Mouse (Mus musculus): Measurements from ENCODE around the gene Gm10031.
"Not testable (repeated sequence)": the region's sequence is repeated elsewhere in the genome, so short reads cannot be mapped to it uniquely, and the experiment has no call there.

The Gm10031 gene

DNA sequence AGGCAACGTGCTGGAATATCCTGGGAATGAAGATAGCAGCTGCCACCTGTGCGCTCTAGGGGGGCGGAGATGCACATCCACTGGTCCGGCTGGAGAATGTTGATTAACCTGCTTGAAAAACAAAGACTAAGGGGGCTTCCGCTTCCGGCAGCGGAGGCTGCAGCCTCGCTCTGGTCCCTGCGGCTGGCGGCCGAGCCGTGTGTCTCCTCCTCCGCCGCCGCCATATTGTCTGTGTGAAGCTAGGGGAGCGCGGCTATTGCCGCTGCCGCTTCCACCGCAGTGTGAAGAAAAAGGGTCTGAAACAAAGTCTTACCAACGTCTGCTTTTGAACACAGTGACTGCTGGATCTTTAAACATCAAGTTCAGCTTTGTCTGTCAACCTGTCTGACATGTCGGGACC is at the start of gene Gm10031:
Gm10031 (plus strand) TSS at position 171 of the 400 bp plus-strand sequence.
- DNase-seq (ENCODE audit: low spot score in 2 of 2) = not testable (repeated sequence)

DNA sequence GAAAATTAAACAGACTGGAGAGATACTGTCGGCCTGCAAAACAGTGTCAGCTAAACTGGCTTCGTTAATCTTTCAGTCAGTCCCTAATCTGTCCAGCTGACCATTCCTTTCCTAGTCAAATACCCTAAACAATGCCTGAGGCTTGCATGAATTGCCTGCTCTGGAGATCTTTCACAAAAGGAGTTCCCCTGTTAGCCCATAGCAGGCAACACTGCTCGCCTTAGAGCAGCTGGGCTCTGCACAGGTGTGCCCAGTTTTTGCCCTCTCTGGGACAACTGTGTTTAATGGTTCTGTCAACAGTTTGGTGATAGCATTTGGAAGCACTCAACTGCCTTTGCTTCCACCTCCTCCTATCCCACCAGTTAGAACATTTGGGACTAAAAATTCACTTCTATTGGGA is 49.0 kb upstream of the Gm10031 start:
- no peak for DNase-seq (ENCODE audit: low spot score in 2 of 2)

- DNase-seq (ENCODE audit: low spot score in 2 of 2) = no peak
Measured at GRCm38 (mm10) chr1:156476016-156476415, 47.8 kb upstream of the Gm10031 start.

DNA sequence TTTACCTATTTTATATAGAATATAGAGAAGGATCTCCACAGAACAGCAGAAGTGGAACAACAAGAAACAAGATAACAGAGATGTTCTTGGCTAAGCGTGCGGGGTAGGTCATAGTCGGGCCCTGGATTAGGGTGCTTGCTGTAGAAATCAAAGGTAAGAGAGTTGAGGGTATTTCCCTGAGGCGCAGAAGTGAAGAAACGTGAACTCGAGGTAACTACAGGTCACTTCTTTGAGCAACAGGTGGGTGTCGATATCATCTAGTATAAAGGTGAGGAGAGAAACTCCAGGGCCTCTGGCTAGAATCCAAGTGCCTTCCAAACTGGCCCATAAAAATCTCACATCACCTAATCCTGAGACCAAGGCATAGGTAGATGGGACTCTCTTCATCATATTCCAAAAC is 47.3 kb upstream of the Gm10031 start:
- DNase-seq (ENCODE audit: low spot score in 2 of 2) = no peak

DNA sequence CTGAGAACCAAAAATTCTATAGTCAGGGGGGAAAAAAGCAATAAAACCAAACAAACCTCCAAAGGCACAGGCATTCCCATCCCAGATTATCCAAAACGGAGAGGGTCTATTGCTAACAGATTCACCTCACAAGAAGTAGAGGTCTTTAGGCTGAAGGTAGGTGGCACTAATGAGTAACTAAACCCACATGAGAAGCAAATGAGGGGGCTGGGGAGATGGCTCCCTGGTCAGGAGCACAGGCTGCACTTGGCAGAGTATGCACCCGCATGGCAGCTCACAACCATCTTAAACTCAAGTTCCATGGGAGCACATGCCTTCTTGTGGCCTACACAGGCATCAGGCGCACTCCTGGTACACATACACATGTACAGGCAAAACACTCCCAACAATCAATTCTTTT is 42.0 kb upstream of the Gm10031 start:
- no peak for DNase-seq (ENCODE audit: low spot score in 2 of 2)

GRCm38 (mm10) chr1:156487498-156487897 is 36.3 kb upstream of the Gm10031 start:
- DNase-seq (ENCODE audit: low spot score in 2 of 2) = no peak

DNA sequence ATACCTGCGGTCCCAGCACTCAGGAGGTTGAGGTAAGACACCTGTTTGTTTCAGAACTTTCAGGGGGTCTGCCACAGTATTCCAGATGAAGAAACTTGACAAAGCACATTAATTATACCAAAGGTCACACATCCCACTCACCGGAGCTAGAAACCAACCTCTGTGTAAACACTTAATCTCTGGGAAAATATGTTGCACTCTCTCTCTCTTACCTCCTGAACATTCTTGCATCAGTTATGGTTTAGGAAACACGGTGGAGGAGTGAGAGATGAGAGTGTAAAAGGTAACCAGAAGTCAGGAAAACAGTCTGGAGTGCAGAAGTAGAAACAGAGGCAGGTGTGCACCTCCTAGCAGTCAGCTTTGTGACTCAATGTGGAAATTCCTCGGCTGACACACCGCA is 35.8 kb upstream of the Gm10031 start:
- no peak for DNase-seq (ENCODE audit: low spot score in 2 of 2)

DNA sequence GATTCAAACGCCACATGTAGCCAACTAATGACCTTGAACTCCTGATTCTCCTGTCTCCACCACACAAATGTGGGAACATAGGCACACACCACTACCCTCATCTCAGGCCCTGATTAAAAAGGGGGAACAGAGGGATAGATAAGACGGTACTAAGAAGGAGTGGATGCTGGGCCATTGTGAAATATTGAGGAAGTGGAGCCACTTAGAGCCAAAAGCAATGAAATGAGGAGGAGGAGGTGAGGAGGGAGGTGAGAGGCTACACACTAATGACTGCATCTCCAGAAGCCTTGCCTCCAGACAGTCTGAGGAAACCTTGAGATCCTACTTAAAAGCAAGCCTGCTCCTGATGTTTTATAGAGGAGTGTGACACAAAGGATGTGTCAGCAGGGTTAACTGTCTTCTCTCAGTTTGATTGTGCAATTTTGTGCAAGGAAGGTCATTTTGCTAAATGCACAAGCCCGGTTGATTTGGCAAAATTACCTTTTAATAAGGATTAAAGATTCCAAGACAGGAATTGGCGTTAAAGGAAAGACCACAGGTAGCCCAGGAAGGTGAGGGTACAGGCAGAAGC is 32.5 kb upstream of the Gm10031 start:
- no peak for DNase-seq (ENCODE audit: low spot score in 2 of 2)

- no peak for DNase-seq (ENCODE audit: low spot score in 2 of 2)
Measured at GRCm38 (mm10) chr1:156495025-156495424, 28.8 kb upstream of the Gm10031 start.

GRCm38 (mm10) chr1:156496910-156497309 is 26.9 kb upstream of the Gm10031 start:
- DNase-seq (ENCODE audit: low spot score in 2 of 2) = no peak

DNA sequence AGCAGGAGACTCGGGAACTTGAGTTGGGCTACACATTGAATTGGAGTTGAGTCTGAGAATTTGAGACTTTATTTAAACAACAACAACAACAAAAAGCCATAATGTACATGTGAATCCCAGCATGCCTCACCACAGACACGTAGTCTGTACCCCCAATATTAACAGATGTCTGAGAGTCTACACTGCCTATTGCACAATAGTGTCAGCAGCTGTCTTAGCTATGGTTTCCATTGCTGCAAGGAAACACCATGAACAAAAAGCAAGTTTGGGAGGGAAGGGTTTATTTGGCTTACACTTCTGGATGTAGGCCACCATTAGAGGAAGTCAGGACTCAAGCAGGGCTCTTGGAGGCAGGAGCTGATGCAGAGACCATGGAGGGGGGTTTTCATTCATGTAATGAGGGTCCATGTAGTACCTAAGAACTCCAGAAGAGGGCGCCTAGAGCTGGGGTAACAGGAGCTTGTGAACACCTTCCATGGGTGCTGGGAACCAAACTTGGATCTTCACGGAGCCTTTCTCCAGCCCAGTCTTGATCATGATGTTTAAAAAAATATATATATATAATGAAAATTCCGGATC is 18.8 kb upstream of the Gm10031 start:
- no peak for DNase-seq (ENCODE audit: low spot score in 2 of 2)

DNA sequence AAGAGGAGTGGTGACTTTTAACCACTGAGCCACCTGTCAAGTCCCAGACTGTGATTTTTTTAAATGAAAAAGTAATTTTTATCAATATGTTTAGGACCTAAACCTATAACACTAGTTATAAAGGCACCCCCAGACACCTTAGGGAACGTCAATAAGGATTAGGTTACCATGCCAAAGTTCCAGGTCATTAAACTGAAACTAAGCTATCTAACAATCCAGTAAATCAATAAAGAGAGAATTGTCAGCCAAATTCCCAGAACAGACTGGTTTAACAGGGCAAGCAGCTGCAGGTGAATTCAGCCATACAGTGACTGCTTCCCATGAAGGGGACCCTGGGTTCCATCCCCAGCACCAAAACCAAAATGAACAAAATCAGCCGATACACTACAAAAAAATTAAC is 17.9 kb upstream of the Gm10031 start:
- no peak for DNase-seq (ENCODE audit: low spot score in 2 of 2)

DNA sequence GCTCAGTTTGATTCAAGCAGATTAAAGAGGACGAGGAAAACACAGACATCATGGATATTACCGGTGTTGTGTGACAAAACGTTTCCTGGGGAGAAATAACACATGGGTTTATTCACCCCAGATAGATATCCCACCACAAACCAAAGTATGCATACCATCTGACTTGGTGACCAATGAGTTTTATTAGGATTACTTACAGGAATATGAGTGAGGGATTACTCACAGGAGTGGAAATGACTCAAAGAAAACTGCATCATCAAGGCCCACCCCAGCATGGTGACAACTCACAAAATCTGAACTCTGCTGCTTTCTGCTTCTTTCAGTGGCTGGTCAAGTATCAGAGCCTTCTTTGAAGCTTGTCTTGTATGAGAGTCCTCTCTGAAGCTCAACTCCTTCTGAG is 16.1 kb upstream of the Gm10031 start:
- DNase-seq (ENCODE audit: low spot score in 2 of 2) = no peak

- DNase-seq (ENCODE audit: low spot score in 2 of 2) = no peak
Measured at GRCm38 (mm10) chr1:156520136-156520780, 3.6 kb upstream of the Gm10031 start.

DNA sequence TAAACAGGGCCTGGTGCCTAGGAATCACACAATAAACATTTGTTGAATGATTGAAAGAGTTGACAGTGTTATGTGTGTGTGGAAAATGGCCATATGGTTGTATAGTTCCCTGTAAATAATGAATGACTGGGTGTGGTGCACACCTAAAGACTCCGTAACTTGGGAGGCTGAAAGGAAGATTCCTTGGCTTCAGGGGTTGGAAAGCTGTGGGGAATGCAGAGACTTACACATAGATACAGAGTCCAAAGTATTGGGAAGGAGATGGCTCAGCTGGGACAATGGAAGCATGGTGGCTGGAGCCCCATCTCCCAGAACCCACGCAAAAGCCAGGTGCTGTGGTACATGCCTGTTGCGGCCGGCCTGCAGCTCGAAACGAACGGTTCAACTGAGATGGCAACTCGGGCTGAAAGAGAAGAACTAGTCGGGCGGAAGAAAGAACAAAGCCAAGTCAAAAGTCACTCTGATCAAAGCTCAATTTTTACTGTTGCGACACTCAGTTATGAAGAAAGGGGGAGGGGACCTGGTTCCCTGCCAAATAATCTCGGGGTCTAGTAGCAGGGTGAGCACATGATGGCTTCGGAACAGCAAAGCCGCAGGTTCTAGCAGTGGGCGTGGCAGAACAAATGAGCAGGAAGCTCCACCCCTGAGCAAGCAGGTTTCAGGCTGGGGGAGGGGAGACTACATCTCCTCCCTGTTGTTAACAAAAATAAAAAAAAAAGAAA is 1.9 kb upstream of the Gm10031 start:
- DNase-seq (ENCODE audit: low spot score in 2 of 2) = peak in 1 of 2 experiments; percentile 7

DNA sequence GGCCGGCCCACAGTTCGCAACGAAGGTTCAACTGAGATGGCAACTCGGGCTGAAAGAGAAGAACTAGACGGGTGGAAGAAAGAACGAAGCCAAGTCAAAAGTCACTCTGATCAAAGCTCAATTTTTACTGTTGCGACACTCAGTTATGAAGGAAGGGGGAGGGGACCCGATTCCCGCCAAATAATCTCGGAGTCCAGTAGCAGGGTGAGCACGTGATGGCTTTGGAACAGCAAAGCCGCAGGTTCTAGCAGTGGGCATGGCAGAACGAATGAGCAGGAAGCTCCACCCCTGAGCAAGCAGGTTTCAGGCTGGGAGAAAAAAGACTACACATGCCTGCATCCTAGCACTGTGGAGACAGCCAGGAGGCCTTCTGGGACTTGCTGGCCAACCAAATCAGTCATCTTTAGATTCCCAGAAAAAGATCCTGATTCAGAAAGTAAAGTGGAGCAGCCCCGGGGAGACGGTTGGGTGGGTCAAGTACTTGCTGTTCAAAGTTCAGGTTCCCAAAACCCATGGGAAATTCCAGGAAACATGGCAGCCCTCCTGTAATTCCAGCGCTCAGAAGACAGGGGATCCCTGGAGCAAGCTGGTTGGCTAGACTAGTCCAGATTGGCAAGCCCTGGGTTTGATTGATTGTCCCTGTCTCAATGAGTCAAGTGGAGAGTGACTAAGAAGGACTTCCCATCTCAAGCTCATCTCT is 8.8 kb downstream of the Gm10031 start:
- DNase-seq (ENCODE audit: low spot score in 2 of 2) = not testable (repeated sequence)

- DNase-seq (ENCODE audit: low spot score in 2 of 2) = no peak
Measured at GRCm38 (mm10) chr1:156533483-156533882, 9.7 kb downstream of the Gm10031 start.

DNA sequence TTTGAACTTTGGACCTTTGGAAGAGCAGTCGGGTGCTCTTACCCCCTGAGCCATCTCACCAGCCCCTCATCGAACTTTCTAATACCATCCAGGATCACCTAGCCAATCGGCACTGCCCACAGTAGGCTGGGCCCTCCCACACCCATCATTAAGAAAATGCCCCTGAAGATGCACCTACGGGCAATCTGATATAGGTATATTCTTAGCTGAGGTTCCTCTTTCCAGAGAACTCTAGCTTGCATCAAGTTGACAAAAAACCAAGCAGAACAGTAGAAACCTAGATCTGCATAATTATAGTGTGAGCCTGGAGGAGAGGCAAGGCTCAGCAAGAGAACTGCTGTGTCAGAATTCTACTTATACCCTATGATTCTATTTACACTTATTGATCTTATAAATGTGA is 10.1 kb downstream of the Gm10031 start:
- DNase-seq (ENCODE audit: low spot score in 2 of 2) = no peak

GRCm38 (mm10) chr1:156537031-156537430 is 13.2 kb downstream of the Gm10031 start:
- no peak for DNase-seq (ENCODE audit: low spot score in 2 of 2)

GRCm38 (mm10) chr1:156537701-156538100 is 13.9 kb downstream of the Gm10031 start:
- no peak for DNase-seq (ENCODE audit: low spot score in 2 of 2)

DNA sequence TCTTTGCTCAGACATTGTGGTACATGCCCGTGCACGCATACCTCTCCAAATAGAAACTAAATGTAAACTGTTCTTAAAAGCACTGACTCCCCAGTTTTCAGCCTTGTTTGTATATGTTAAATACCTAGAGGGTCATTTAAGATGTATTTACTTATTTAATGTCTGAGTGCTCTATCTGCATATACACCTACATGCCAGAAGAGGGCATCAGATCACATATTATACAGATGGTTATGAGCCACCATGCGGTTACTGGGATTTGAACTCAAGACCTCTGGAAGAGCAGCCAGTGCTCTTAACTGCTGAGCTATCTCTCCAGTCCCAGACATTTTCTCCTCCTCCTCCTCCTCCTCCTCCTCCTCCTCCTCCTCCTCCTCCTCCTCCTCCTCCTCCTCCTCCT is 14.6 kb downstream of the Gm10031 start:
- DNase-seq (ENCODE audit: low spot score in 2 of 2) = no peak

Data from urinary bladder, postnatal 36 days (tissue).